Mouse (Mus musculus) bone marrow, adult 2 months (tissue): ENCODE measurements around the gene Wnt2b. TPM values are rescaled to one million over a fixed set of nuclear protein-coding genes. Genes with fewer than 3 reads are reported as not detected.

Experiments
- H3K27ac ChIP-seq: fragments of 200-500 bp; 2 replicates; pipeline ENCODE4 v1.5.1; 2012; ENCODE audit warnings: low read depth, mild to moderate bottlenecking, control low read depth, inconsistent platforms, low read length; ENCODE audit not compliant: control insufficient read depth, poor library complexity, insufficient read depth
- H3K4me1 ChIP-seq: fragments of 200-500 bp; 2 replicates; pipeline ENCODE4 v1.6.1; 2011; ENCODE audit warnings: low read length; ENCODE audit not compliant: control insufficient read depth, insufficient read depth
- H3K4me3 ChIP-seq: fragments of 200-500 bp; replicated peaks from 2 replicates; pipeline ENCODE3; 2011; ENCODE audit warnings: mild to moderate bottlenecking, low read depth, low read length, control low read depth; ENCODE audit not compliant: control insufficient read depth
- CTCF ChIP-seq: fragments of 200-500 bp; IDR thresholded peaks from 2 replicates; pipeline ENCODE4 v1.5.1; 2011; ENCODE audit warnings: low read length, control low read depth; ENCODE audit not compliant: control insufficient read depth, insufficient read depth
- POLR2A ChIP-seq: fragments of 200-500 bp; IDR thresholded peaks from 2 replicates; pipeline ENCODE4 v1.6.1; 2011; ENCODE audit warnings: low read depth, mild to moderate bottlenecking, control low read depth, low read length, borderline replicate concordance; ENCODE audit not compliant: control insufficient read depth
- WGBS: fragments of 180-500 bp; shearing (Covaris S2); methylation state at CpG from one replicate; pipeline ENCODE4 v1.1.7; 2018; 5-methylcytosine and 5-hydroxymethylcytosine counted together
- polyA plus RNA-seq: library from polyadenylated mRNA; stranded (reverse); fragments of >200 nt; gene quantifications from 2 replicates; pipeline ENCODE4 v1.2.4, GENCODE M21; 2011; ENCODE audit warnings: low replicate concordance; ENCODE audit not compliant: missing spikeins, insufficient read depth, insufficient read length

Gene Wnt2b
- polyA plus RNA-seq, 1 experiment: not detected

- Histone ChIP-seq H3K27ac (no peak overlapping the region), H3K4me3 (no peak overlapping the region), H3K4me1 (no peaks in the 10 kb centered on the region)
- 76% methylated on average over 5 of the region's 5 CpGs for WGBS
- TF ChIP-seq POLR2A (no peak), CTCF (no peak)
Measured at GRCm38 (mm10) chr3:104942682-104943081, 19.0 kb downstream of the Wnt2b start.

GRCm38 (mm10) chr3:104940691-104941090 lies 21.0 kb downstream of the Wnt2b start:
- H3K4me3 ChIP-seq: no peak overlapping the region
- H3K27ac ChIP-seq: no peak overlapping the region
- TF ChIP-seq CTCF (no peak), POLR2A (no peak)
- no peaks in the 10 kb centered on the region for H3K4me1 ChIP-seq
- WGBS: 82% methylated on average over 6 of the region's 6 CpGs

DNA sequence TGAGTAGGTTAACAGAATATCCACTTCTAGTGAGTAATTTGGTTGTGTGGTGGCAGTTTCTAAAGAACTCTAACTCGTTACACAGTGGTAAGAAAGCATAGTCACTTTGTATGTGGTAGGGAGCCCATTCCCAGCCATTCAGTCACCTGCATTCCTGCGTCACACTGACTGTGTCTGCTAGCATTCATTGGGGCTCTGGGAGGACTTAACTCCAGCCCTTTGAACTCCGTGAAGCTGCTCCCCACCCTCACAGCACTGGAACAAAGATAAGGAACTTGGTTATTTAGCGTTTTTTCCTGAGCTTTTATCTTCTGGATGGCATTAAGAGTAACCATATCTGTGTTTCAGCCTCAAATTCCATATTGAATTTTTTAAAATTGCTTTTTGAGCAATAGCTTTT lies 23.4 kb downstream of the Wnt2b start:
- TF ChIP-seq CTCF (no peak), POLR2A (no peak)
- no peak overlapping the region for H3K4me3 ChIP-seq
- no peaks in the 10 kb centered on the region for H3K4me1 ChIP-seq
- no peak overlapping the region for H3K27ac ChIP-seq
- WGBS: 68% methylated on average over 4 of the region's 4 CpGs

GRCm38 (mm10) chr3:104937728-104938305 lies 23.9 kb downstream of the Wnt2b start:
- no peak overlapping the region for H3K27ac ChIP-seq
- no peak for TF ChIP-seq POLR2A
- TF ChIP-seq CTCF: no peak
- H3K4me3 ChIP-seq: no peak overlapping the region
- no peaks in the 10 kb centered on the region for H3K4me1 ChIP-seq
- 72% methylated on average over 2 of the region's 2 CpGs for WGBS

DNA sequence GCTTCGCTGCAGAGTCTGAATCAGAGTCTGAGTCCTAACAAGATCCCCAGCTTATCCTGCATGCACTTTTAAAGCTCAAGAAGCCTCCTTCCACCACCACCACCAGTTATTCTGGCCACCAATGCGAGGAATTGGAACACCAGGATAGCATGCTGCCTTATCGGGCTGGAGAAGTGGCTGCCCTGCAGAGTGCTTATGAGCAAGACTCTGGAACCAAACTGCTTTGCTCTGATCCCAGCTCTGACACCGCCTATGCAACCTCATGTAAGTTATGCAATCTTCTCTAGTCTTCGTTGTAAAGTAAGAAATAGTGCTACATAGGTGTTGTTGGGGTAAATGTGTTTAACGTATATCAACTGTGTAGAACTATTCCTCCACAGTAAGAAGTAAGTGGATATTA lies 32.3 kb downstream of the Wnt2b start:
- 81% methylated on average over 6 of the region's 6 CpGs for WGBS
- TF ChIP-seq POLR2A (no peak), CTCF (no peak)

GRCm38 (mm10) chr3:104914986-104915385 lies 46.7 kb downstream of the Wnt2b start:
- TF ChIP-seq CTCF (no peak), POLR2A (no peak)
- H3K4me3 ChIP-seq: no peak overlapping the region
- WGBS: 86% methylated on average over 3 of the region's 3 CpGs
- no peaks in the 10 kb centered on the region for H3K4me1 ChIP-seq
- no peak overlapping the region for H3K27ac ChIP-seq

More for the DNA sequence above, 32.3 kb downstream of the Wnt2b start:
- H3K4me1 ChIP-seq: no peaks in the 10 kb centered on the region
- no peak overlapping the region for H3K4me3 ChIP-seq
- H3K27ac ChIP-seq: no peak overlapping the region

- WGBS: 93% methylated on average over 6 of the region's 6 CpGs
- no peak overlapping the region for H3K27ac ChIP-seq
- H3K4me1 ChIP-seq: no peaks in the 10 kb centered on the region
- no peak for TF ChIP-seq CTCF
- no peak for TF ChIP-seq POLR2A
- H3K4me3 ChIP-seq: no peak overlapping the region
Measured at GRCm38 (mm10) chr3:104909195-104909594, 52.5 kb downstream of the Wnt2b start.

DNA sequence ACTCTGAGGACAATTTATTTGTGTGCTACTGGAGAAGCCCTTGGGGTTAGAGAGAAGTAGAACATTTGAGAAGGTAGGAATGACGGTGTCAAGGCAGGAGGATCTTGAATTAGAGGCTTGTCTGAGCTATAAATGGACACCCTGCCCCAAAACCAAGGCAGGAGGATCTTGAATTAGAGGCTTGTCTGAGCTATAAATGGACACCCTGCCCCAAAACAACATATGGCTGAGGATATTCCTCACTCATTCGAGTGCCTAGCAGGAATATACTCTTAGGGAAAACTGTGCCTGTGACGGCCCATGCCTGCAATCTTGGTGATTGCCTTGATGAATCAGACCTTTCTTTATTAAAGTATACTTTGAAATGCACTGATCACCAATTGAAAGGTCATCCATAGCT lies 55.7 kb downstream of the Wnt2b start:
- Histone ChIP-seq H3K4me1 (no peaks in the 10 kb centered on the region), H3K4me3 (no peak overlapping the region), H3K27ac (no peak overlapping the region)
- TF ChIP-seq CTCF: no peak
- TF ChIP-seq POLR2A: no peak
- WGBS: 81% methylated on average over 3 of the region's 3 CpGs

DNA sequence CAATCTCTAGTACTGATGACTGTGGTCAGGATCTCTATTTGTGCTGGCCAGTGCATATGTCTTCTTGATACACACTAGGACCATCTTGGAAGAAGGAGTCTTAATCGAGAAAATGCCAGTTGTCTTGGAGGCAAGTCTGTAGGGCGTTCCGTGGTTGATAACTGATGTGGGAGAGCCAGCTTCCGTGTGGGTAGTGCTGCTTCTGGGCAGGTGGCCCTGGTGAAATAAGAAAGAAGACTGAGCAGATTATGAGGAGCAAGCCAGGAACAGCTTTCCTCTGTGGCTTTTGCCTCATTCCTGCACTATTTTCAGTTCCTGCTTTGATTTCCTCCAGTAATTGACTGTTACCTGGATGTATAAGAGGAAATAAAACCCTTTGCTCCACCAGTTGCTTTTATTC lies 56.3 kb downstream of the Wnt2b start:
- no peak for TF ChIP-seq CTCF
- TF ChIP-seq POLR2A: no peak
- no peaks in the 10 kb centered on the region for H3K4me1 ChIP-seq
- H3K27ac ChIP-seq: no peak overlapping the region
- no peak overlapping the region for H3K4me3 ChIP-seq
- WGBS: 84% methylated on average over 4 of the region's 4 CpGs
